Mouse (Mus musculus) cortical plate, adult 2 months (tissue): ENCODE results near the gene Zfp408. TPM values are rescaled to one million over a fixed set of nuclear protein-coding genes. Genes with fewer than 3 reads are reported as not detected.

Experiments
- H3K27ac ChIP-seq: fragments of 200-500 bp; 2 replicates; pipeline ENCODE4 v1.5.1; 2012; ENCODE audit warnings: low read length, control low read depth, inconsistent platforms; ENCODE audit not compliant: insufficient read depth
- H3K4me1 ChIP-seq: fragments of 200-500 bp; 2 replicates; pipeline ENCODE4 v1.6.1; 2011; ENCODE audit warnings: low read length; ENCODE audit not compliant: control insufficient read depth, insufficient read depth
- H3K4me3 ChIP-seq: fragments of 200-500 bp; 2 replicates; pipeline ENCODE4 v1.5.1; 2011; ENCODE audit warnings: mild to moderate bottlenecking, low read length, control low read depth; ENCODE audit not compliant: insufficient read depth
- CTCF ChIP-seq: fragments of 200-500 bp; IDR thresholded peaks from 2 replicates; pipeline ENCODE4 v1.5.1; 2011; ENCODE audit warnings: mild to moderate bottlenecking, control low read depth, low read length; ENCODE audit not compliant: insufficient read depth; ENCODE audit errors: extremely low read depth
- POLR2A ChIP-seq: fragments of 200-500 bp; IDR thresholded peaks from 2 replicates; pipeline ENCODE4 v1.6.1; 2011; ENCODE audit warnings: mild to moderate bottlenecking, low read length, control low read depth; ENCODE audit not compliant: insufficient read depth; ENCODE audit errors: extremely low read depth
- polyA plus RNA-seq: library from polyadenylated mRNA; depleted of rRNA; stranded (reverse); fragments of >200 nt; gene quantifications from 2 replicates; pipeline ENCODE4 v1.2.3, GENCODE M21; 2012

Zfp408 gene
- polyA plus RNA-seq, 1 experiment, result 13.8 TPM

GRCm38 (mm10) chr2:91642825-91643415 lies 6.7 kb downstream of the Zfp408 start:
- H3K27ac ChIP-seq, result no peak overlapping the region
- no peak overlapping the region for H3K4me3 ChIP-seq
- peaks cover 1% of the 10 kb centered on the region; the same call in 1 of the 2 replicates for H3K4me1 ChIP-seq
- TF ChIP-seq POLR2A, result no peak
- no peak for TF ChIP-seq CTCF

DNA sequence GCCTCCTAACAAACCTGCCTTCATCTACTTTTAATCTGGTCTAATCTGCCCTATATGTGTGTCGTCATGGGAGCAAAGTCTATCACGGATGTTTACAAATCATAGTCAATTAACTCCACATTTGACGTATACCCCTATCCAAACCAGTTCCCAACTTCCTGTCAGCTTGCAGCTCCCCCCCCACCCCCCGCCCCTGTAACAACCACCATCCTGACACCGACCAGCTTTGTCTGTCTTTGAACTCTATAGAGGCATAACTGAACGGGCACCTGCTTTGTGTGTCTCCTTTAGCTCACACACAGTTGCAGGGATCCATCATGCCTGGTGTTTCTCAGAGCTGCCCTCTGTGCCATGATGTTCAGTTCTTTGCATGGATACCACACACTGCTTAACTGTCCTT lies 10.7 kb downstream of the Zfp408 start:
- Histone ChIP-seq H3K27ac (no peak overlapping the region), H3K4me1 (peaks cover 6% of the 10 kb centered on the region; the same call in 1 of the 2 replicates), H3K4me3 (no peak overlapping the region)
- TF ChIP-seq CTCF, result no peak
- TF ChIP-seq POLR2A, result no peak

DNA sequence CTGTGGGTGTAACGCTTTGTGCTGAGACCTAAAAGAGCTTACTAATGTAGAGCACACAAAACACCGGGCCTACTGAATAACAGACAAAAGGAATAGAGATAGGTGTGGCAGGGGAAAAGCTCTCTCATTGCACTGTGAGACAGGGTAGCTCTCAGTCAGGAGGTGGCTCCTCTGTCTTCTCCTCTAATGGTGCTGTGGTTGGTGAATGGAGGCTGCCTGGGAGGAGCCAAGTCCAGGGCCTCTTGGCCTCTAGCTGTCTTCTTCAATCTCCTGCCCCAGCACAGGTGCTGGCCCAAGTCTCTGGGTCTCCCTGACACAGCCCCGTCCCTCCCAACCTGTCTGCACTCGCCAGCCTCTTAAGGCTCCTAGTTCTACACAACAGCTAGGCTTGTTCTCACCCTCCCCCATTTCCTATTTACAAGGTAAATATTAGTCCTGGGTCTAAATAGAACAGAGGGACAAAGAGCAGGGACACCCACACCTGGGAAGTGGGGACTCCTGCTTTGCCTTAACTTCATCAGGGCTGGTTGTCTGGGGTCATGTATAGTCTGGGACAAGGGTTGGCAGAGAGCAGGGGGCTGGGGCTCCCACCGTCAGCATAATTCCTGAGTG lies 12.8 kb downstream of the Zfp408 start:
- H3K4me1 ChIP-seq, result 0 out of 2 replicates have a peak, but pooled peaks cover 4% of the 10 kb centered on the region
- TF ChIP-seq POLR2A, result no peak
- no peak for TF ChIP-seq CTCF
- H3K4me3 ChIP-seq, result no peak overlapping the region
- no peak overlapping the region for H3K27ac ChIP-seq

DNA sequence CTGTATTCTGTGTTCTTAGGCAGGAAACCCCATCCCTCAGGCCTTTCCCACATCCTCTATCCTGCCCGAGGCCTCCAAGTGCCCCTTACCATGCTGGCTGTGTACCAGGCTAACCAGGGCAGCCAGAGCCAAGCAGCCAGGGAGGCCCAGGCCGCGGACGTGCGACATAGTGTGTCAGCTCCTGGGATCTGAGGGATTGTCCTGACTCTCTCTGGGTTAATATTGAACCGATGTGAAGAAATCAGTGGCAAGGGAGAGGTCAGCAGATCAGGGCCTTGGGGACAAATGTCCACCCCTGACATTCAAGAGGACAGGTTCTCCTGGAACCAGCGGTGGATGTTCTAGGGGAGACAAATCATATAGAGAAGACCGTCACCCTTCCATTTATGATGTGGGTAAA lies 13.4 kb downstream of the Zfp408 start, which contains the start of gene F2:
Gene F2, minus strand, starts transcription at position 186 of the 400 bp plus-strand sequence.
- Histone ChIP-seq H3K4me1 (0 out of 2 replicates have a peak, but pooled peaks cover 4% of the 10 kb centered on the region), H3K27ac (no peak within 1 kb of the TSS), H3K4me3 (no peak within 1 kb of the TSS)
- TF ChIP-seq POLR2A, result no peak
- no peak for TF ChIP-seq CTCF

- TF ChIP-seq POLR2A (no peak), CTCF (no peak)
- Histone ChIP-seq H3K27ac (no peak overlapping the region), H3K4me3 (no peak overlapping the region), H3K4me1 (0 out of 2 replicates have a peak, but pooled peaks cover 4% of the 10 kb centered on the region)
Measured at GRCm38 (mm10) chr2:91635486-91635885, 14.1 kb downstream of the Zfp408 start.

- Histone ChIP-seq H3K4me1 (0 out of 2 replicates have a peak, but pooled peaks cover 4% of the 10 kb centered on the region), H3K27ac (no peak overlapping the region), H3K4me3 (no peak overlapping the region)
- TF ChIP-seq CTCF (no peak), POLR2A (no peak)
Measured at GRCm38 (mm10) chr2:91634841-91635240, 14.8 kb downstream of the Zfp408 start.

DNA sequence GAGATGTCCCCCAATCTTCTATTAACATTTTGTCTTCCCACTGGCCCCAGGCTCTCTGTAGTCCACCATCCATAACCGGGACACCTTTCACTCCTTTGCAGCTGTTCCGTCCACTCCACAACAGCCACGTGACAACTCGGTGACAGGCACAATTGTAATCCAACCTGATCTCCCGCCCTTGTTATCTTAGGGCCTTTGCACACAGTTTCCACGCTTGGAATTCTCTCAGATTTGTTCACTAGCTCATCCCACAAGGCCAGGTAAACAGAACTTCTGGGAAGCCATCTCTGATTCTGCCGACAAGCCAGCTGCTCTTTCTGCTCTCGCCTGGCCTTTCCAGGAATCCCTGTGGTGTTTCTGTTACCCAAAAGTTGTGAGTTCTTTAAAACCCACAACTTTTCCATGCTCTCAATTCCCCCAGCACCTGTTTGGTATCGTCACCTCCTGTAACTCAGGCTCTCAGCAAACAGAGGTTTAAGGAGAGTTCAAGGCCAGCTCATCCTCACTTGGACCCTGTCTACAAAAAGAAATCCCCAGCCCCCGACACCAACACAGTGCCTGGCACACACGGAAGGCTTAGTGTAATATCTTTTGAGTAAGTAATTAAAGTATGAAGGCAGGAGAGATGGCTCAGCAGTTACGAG lies 16.1 kb downstream of the Zfp408 start:
- Histone ChIP-seq H3K4me3 (no peak overlapping the region), H3K4me1 (0 out of 2 replicates have a peak, but pooled peaks cover 4% of the 10 kb centered on the region), H3K27ac (no peak overlapping the region)
- TF ChIP-seq POLR2A (no peak), CTCF (no peak)

- TF ChIP-seq CTCF (no peak), POLR2A (no peak)
- H3K4me1 ChIP-seq, result 0 out of 2 replicates have a peak, but pooled peaks cover 4% of the 10 kb centered on the region
- no peak overlapping the region for H3K27ac ChIP-seq
- no peak overlapping the region for H3K4me3 ChIP-seq
Measured at GRCm38 (mm10) chr2:91632316-91632715, 17.3 kb downstream of the Zfp408 start.

DNA sequence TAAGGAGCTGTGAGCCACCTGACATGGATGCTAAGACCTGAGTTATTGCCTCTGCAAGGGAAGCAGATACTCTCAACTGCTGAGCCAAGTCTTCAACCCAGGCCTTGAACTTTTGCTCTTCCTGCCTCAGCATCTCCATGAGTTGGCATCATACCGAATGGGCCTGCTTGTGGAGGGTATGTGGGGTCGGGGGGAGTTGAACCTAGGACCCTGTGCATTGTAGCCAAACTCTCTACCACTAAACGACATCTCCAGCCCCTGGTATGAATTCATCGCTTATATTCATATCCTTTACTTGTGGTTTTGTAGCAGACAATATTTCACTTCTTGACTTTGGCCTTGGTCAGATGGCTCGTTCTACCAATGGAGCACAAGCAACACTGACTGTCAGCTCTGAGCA lies 17.8 kb downstream of the Zfp408 start:
- no peak for TF ChIP-seq POLR2A
- TF ChIP-seq CTCF, result no peak
- Histone ChIP-seq H3K4me3 (no peak overlapping the region), H3K27ac (no peak overlapping the region), H3K4me1 (0 out of 2 replicates have a peak, but pooled peaks cover 4% of the 10 kb centered on the region)
